Mouse (Mus musculus) adrenal gland, adult 18-20 months (tissue): ENCODE measurements at regions not wholly inside any gene's neighbourhood (a gene's known extent, or its start where the extent isn't known, plus 50 kb on each side); places are given as distances from the start of the nearest gene placed in this dataset.

Source experiments
- DNase-seq, 2 experiments: peaks; one replicate each; pipeline ENCODE4 v3.0.0; 2021 to 2022; ENCODE audit warnings: low spot score in 2 of 2

DNA sequence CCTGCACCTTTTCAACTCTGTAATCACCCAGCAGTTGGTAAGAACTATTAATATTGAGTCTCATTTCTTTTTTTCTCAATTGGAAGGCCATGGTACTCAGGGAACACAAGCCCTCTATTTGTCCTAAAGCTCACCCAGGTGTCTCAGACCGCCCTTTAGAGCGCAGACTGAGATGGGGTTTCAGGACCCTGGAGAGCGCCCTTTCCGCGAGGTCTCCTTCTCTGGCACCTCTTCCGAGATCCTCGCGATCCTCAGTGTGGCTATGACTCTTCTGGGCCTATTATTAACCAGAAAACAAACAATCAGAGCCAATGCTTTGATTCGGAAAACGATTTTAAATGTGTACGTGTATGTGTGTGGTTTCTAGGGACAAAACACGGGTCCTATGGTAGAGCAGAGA, 201.0 kb downstream of the Suds3 start:
- DNase-seq, result peak in 1 of 2 experiments; percentile 6

GRCm38 (mm10) chr5:116900846-116901245, 215.1 kb downstream of the Suds3 start:
- DNase-seq, result no peak

GRCm38 (mm10) chr5:116897391-116897790, 218.5 kb downstream of the Suds3 start:
- no peak for DNase-seq

GRCm38 (mm10) chr5:116895036-116895783, 220.7 kb downstream of the Suds3 start:
- no peak for DNase-seq

DNA sequence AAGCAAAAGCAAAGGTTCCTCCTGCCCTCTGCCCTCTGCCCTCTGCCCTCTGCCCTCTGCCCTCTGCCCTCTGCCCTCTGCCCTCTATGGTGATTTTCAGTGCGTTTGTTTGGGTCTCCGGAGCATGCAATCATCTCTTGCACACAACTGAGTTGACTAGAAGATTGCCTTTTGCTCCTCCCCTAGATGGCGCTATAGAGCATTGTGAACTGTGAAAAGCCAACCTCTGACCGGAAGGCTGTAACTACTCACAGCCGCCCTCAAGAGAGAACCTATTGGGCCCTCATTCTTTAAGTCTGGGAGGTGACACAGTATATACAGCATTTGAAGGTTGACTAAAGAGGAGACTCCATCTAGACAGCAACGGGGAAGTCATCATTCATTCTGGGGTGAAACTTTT, 221.3 kb downstream of the Suds3 start:
- DNase-seq, result peak in 1 of 2 experiments; percentile 5

- DNase-seq, result no peak
These were observed 223.0 kb downstream of the Suds3 start for GRCm38 (mm10) chr5:116892877-116893276.

GRCm38 (mm10) chr5:116889224-116889623, 226.7 kb downstream of the Suds3 start:
- DNase-seq, result no peak

DNA sequence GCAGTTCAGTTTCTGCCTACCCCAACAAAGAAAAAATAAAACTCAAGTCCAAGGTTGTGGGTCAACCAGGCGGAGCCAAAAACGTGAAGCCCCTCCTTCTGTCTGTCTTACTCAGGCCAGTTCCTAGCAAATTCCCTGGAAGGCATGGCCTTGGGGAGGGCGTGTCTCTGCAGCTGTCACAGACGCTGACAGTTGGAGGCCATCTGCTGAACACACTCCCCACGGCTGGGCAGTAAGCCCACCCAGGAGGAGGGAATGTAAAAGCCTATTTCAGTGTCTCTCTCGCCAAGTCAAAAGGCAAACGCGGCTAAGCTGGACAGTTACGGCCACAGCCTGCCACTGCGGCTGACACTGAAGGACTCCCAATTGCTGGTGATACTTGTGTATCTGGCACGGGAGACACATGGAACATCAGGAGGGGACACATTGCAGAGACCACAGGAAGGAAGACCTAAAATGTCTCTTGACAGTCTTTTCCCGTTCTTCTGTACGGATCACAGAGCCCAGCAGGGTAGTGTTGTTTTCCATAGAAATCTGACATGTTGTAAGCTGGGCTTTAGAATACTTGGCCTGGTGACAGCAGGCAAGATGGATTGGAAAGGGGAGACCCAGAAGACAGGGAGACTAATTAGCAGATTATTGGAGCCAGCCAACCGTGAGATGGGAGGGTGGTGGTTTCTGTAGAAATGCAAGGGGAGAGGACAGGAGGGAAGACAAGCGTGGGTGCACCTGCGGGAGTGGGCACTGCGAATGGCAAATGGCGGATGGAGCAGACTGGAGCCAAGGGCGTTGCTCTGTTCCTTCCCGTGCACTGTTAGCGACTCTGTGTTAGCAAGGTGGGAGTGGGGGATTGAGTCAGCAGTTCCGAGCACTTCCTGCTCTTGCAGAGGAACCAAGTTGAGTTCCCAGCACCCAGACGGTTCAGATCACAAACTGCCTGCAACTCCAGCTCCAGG, 229.5 kb downstream of the Suds3 start:
- peak in 1 of 2 experiments; percentile 21 for DNase-seq

GRCm38 (mm10) chr5:116879761-116880160, 236.2 kb downstream of the Suds3 start:
- no peak for DNase-seq

- no peak for DNase-seq
These were observed 241.0 kb downstream of the Suds3 start for GRCm38 (mm10) chr5:116874941-116875340.

DNA sequence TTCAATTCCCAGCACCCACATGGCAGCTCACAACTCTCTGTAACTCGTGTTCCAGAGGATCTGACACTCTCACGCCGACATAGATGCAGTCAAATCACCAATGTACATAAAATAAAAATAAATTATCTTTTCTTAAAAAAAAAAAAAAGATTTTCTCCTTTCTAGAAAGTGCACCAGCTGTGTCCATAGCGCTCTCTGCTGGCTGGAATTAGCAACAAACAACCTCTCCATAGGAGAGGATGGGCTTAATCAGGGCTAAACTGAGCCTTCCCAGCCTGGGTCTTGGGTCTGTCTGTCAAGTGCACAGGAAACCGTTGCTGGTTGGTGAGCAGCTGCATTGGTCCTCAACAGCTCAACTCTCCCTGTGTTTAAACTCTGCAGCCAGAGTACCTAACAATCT, 247.8 kb downstream of the Suds3 start:
- DNase-seq, result no peak

GRCm38 (mm10) chr5:116864275-116864674, 251.6 kb downstream of the Suds3 start:
- no peak for DNase-seq

DNA sequence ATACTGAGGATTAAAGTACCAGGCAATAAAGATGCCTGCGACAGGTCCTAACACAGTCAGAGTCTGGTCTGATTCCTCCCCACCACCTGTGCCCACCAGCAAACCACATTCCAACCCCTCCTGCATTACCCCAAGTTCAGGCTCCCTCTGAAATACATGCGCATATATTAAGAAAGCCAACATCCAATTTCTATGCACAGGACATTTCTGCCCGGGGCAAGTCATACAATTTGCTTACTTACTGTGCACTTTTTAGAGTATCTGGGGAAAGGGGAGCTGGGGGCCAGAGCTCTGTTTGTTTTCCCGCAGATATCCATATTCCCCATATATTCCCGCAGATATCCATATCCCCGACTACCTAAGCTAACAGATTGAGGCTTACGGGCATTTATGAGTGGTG, 261.1 kb upstream of the Srrm4 start:
- DNase-seq, result no peak

DNA sequence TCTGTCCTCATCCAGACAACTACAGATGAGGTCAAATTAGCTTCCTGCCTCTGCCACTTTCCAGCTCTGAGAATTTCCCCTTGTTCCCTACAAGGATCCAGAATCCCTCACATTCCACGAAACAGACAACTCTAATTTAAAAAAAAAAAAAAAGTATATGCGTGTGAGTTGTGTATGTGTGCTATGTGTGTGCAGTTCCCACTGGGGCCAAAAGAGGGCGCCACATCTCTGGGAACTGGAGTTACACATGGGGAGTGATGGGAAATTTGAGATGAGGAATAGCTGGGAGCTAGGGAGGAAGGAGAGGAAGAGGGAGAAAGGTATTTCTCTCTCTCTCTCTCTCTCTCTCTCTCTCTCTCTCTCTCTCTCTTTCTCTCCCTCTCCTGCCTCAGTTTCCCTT, 240.3 kb upstream of the Srrm4 start:
- DNase-seq, result no peak

- no peak for DNase-seq
These were observed 238.2 kb upstream of the Srrm4 start for GRCm38 (mm10) chr5:116829771-116830170.

DNA sequence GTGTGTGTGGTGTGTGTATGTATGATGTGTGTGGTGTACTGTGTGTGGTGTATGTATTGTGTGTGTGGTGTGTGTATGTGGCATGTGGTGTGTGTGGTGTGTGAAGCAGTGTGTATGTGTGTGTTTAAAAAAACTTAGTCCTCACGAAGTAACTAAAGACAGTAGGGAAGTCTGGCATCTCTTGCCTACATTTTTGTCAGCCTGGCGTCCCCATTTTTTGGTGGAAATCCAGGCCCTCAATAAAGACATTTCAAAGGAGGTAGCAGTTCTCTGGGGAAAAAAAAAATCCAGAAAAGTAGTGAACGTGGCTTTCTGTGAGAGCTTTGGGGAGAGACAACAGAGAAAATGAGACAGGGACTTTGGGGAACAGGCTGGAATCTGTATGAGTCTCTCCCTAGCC, 231.6 kb upstream of the Srrm4 start:
- no peak for DNase-seq

DNA sequence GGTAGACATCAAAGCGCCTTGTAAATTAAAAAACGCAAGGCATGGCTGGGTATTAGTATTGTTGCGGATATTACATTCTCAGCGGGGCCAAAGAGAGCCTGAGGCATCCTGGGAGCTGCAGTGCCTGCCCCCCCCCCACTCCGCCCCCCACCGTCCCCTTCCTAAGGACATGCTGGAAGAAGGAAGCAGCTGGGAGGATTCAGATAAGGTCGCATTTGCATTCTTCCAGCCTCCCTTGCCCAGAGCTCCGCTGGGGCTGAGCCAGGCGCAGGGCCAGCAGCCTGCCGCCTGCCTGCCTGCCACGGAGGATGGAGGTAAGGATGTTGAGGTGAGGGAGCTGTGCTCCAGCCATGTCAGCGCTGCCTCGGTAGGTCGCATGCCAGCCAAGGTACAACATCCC, 230.5 kb upstream of the Srrm4 start:
- DNase-seq, result no peak

DNA sequence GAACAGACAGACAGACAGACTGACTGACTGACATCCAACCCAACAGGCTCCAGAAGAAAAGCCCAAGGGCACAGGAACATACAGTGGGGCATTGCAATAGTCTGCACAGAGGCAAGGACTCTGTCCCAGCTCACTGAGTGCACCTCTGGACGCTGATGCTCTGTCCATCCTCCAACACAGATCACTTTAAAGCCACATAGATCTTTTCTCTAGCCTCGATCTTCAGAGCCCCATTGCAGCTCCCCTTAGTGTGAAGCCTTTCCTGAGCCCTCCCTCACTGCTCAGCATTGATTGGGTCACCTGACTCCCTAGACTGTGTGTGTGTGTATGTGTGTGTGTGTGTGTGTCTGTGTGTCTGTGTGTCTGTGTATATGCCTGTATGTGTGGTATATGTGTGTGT, 218.2 kb upstream of the Srrm4 start:
- no peak for DNase-seq

DNA sequence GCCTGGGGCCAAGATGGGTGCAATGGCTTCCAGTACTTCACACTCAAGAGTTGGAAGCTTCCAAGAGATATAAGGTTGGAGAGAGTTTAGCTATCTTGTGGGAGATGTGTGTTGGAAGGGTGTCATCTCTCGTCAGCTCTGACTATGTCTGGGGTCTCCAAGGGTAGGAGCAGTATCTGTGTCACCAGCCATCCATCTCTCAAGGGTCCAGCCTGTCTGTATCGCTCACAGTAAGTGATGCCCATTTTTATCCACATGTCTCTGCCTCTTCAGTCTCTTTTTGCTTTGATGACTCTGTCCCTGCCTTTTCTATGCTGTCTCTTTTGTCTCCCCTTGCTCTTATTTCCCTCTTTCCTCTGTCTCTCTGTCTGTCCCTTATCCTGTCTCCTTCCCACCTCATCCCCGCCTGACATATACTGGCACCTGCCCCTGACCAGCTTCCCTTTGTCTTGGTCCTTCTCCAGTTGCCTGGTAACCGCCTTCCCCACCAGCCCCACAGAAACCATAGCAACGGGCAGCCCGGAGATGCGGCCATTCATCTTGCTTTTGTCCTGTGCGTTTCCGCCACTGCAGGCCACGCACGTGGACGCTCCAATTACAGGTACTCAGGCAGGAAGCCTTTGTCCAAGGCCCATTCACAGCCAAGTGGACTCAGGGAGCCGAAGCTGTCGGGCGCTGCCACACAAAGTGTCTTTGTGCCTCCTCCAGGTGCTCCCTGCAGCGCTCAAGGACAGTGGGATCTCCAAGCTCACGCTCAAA, 217.6 kb upstream of the Srrm4 start:
- DNase-seq, result no peak

GRCm38 (mm10) chr5:116797460-116797859, 205.8 kb upstream of the Srrm4 start:
- no peak for DNase-seq

DNA sequence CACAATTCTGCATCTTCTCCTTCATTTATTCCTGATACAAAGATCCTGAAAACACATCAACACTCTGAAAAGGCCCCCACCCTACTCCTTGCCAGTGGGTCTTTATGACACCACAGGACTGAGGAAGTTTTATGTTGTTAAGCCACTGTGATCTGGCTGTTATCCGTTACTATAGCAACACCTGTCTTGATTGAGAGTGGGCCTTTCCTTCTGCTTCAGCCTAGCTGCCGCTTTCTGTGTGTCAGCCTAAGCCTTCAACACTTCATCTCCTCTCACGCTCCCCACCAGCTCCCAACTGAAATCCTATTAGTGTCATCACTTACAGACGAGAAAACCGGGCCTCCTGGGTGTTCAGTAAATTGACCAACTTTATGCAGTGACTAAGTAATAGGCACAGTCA, 203.6 kb upstream of the Srrm4 start:
- DNase-seq, result no peak

GRCm38 (mm10) chr5:116790419-116790818, 198.8 kb upstream of the Srrm4 start:
- DNase-seq, result no peak
